In genomic region chr14:120288378-120289002, GRCm38 (mm10) we compare ENCODE assay signal across 10 mouse cellular contexts. TPM values are rescaled to one million over a fixed set of nuclear protein-coding genes. Genes with fewer than 3 reads are reported as not detected.
DNase-seq lines count a peak whose midpoint lies in the region; ATAC-seq and TF ChIP-seq lines count a peak whose summit lies in the region.
"Had no signal": no experiment of that assay in that cellular context is flagged by ENCODE, and none has a peak within 500 bp of the region (broad histone marks: within the 10 kb centered on the region; RNA-seq: fewer than 3 reads in every experiment).

No protein-coding gene starts in this region.

- peaks cover 20% of the 10 kb centered on the region; the same call in 1 of the 2 replicates for H3K36me3 ChIP-seq in lung, embryonic 14.5 days (ENCODE audit: insufficient read depth)
- 0 out of 2 replicates have a peak, but pooled peaks cover 4% of the 10 kb centered on the region for H3K36me3 ChIP-seq in stomach, embryonic 15.5 days

- no peak overlapping the region for H3K4me3 ChIP-seq in lung, embryonic 14.5 days (ENCODE audit: low read depth, low read length)
- H3K4me3 ChIP-seq in stomach, embryonic 15.5 days (replicated peaks): no peak overlapping the region
- H3K4me3 ChIP-seq: midbrain, embryonic 10.5 days had no signal

- DNase-seq in gastrocnemius, adult 18-20 months (ENCODE audit: low spot score): peak; percentile 36
- no peak for DNase-seq in gastrocnemius, postnatal 14 days
- no peak for DNase-seq in lung, embryonic 14.5 days
- no peak for DNase-seq in lung, postnatal 25 days (ENCODE audit: low spot score)
- no peak for DNase-seq in cerebellum, adult 18-20 months
- no peak for DNase-seq in urinary bladder, postnatal 25 days (ENCODE audit: low spot score)
- DNase-seq: spleen, adult 18-20 months had no signal

- TF ChIP-seq CTCF in lung, embryonic 14.5 days (IDR thresholded peaks at IDR 0.05; ENCODE audit: low read depth): no peak

- intact Hi-C loops in gastrocnemius, postnatal 14 days (cut with DNase I; ENCODE audit: low total_unique reads): no loop called here

- H3K4me2 ChIP-seq in lung, embryonic 14.5 days: no peak overlapping the region
- H3K4me2 ChIP-seq in stomach, embryonic 15.5 days: no peak overlapping the region

- H3K9ac ChIP-seq in lung, embryonic 14.5 days: no peak overlapping the region
- no peak overlapping the region for H3K9ac ChIP-seq in stomach, embryonic 15.5 days

- H3K27ac ChIP-seq in lung, embryonic 14.5 days (ENCODE audit: low read depth): peak overlapping the region; percentile 42; the same call in 1 of the 2 replicates
- peak overlapping the region; percentile 40; the same call in 1 of the 2 replicates for H3K27ac ChIP-seq in stomach, embryonic 15.5 days

- WGBS in lung, embryonic 14.5 days: 70% methylated on average over 10 of the region's 10 CpGs
- 74% methylated on average over 10 of the region's 10 CpGs for WGBS in stomach, embryonic 15.5 days

- H3K9me3 ChIP-seq in lung, embryonic 14.5 days (ENCODE audit: low read depth, low read length): no peaks in the 10 kb centered on the region
- no peaks in the 10 kb centered on the region for H3K9me3 ChIP-seq in stomach, embryonic 15.5 days
- H3K9me3 ChIP-seq: midbrain, embryonic 10.5 days had no signal

- ATAC-seq in lung, embryonic 14.5 days (ENCODE audit: insufficient read depth): no peak
- peak; percentile 23; the same call in 1 of the 2 replicates for ATAC-seq in granulocyte monocyte progenitor cell, adult 5-6 weeks (replicated peaks; ENCODE audit: poor library complexity, severe bottlenecking)
- no peak for ATAC-seq in stomach, embryonic 15.5 days (ENCODE audit: insufficient read depth, low FRiP score, low read depth)

- no peaks in the 10 kb centered on the region for H3K27me3 ChIP-seq in lung, embryonic 14.5 days (ENCODE audit: insufficient read depth, low read length)
- no peaks in the 10 kb centered on the region for H3K27me3 ChIP-seq in stomach, embryonic 15.5 days (replicated peaks)

- H3K4me1 ChIP-seq in lung, embryonic 14.5 days (ENCODE audit: insufficient read depth): peaks cover 29% of the 10 kb centered on the region
- peaks cover 51% of the 10 kb centered on the region for H3K4me1 ChIP-seq in stomach, embryonic 15.5 days

RNA-seq across cellular contexts. Expression of gene Mbnl2, which starts 13.0 kb away (rescaled TPM):
- total RNA-seq in gastrocnemius, adult 18-20 months (2021): 100 to 1,000 TPM; 299 to 300 TPM
- total RNA-seq in gastrocnemius, postnatal 14 days (2021): 100 to 1,000 TPM; 232 to 277 TPM
- polyA plus RNA-seq in lung, embryonic 14.5 days (2014; fragmentation: Nextera tagmentation; extraction: Ambion mirVana): 110 and 119 TPM in 2 replicates
- 55.0 and 74.3 TPM in 2 replicates for total RNA-seq in granulocyte monocyte progenitor cell, adult 5-6 weeks (2014; fragmentation: Nextera tagmentation)
- 66.8 and 83.5 TPM in 2 replicates for total RNA-seq in granulocyte monocyte progenitor cell, adult 5-6 weeks (2017)
- polyA plus RNA-seq in stomach, embryonic 15.5 days (2015; fragmentation: Nextera tagmentation; extraction: Ambion mirVana): 109 and 116 TPM in 2 replicates
